Mouse (Mus musculus): ENCODE measurements around the gene Tmprss6. TPM values are rescaled to one million over a fixed set of nuclear protein-coding genes. Genes with fewer than 3 reads are reported as not detected.

Tmprss6 gene
- polyA plus RNA-seq, 1 experiment from 2014 or later: 0.14 TPM

- H3K36me3 ChIP-seq (ENCODE audit: control insufficient read depth, insufficient read depth, low read length): no peaks in the 10 kb centered on the region
- no peak overlapping the region for H3K27ac ChIP-seq (ENCODE audit: low read length)
- WGBS: 37% methylated on average over 7 of the region's 7 CpGs
- no peak overlapping the region for H3K4me2 ChIP-seq (ENCODE audit: low read depth, low read length)
- no peak for ATAC-seq (ENCODE audit: low read depth)
- H3K4me1 ChIP-seq (replicated peaks; ENCODE audit: control insufficient read depth, insufficient read depth, low read length): no peaks in the 10 kb centered on the region
- no peaks in the 10 kb centered on the region for H3K9me3 ChIP-seq (ENCODE audit: control insufficient read depth, low read length)
- H3K9ac ChIP-seq (ENCODE audit: low read length): no peak overlapping the region
- H3K4me3 ChIP-seq (ENCODE audit: low read length): no peak overlapping the region
- H3K27me3 ChIP-seq (ENCODE audit: control insufficient read depth, insufficient read depth, low read depth, low read length): no peaks in the 10 kb centered on the region
These were observed 12.4 kb downstream of the Tmprss6 start for GRCm38 (mm10) chr15:78456051-78456450.

GRCm38 (mm10) chr15:78455168-78455567 is 13.3 kb downstream of the Tmprss6 start:
- H3K27ac ChIP-seq (ENCODE audit: low read length): no peak overlapping the region
- WGBS: 43% methylated on average over 4 of the region's 4 CpGs
- H3K9me3 ChIP-seq (ENCODE audit: control insufficient read depth, low read length): no peaks in the 10 kb centered on the region
- no peaks in the 10 kb centered on the region for H3K36me3 ChIP-seq (ENCODE audit: control insufficient read depth, insufficient read depth, low read length)
- H3K4me2 ChIP-seq (ENCODE audit: low read depth, low read length): no peak overlapping the region
- H3K9ac ChIP-seq (ENCODE audit: low read length): no peak overlapping the region
- H3K4me1 ChIP-seq (replicated peaks; ENCODE audit: control insufficient read depth, insufficient read depth, low read length): no peaks in the 10 kb centered on the region
- H3K27me3 ChIP-seq (ENCODE audit: control insufficient read depth, insufficient read depth, low read depth, low read length): no peaks in the 10 kb centered on the region
- no peak for ATAC-seq (ENCODE audit: low read depth)
- no peak overlapping the region for H3K4me3 ChIP-seq (ENCODE audit: low read length)

- 62% methylated on average over 3 of the region's 3 CpGs for WGBS
- no peak overlapping the region for H3K27ac ChIP-seq (ENCODE audit: low read length)
- no peak overlapping the region for H3K4me3 ChIP-seq (ENCODE audit: low read length)
- no peaks in the 10 kb centered on the region for H3K36me3 ChIP-seq (ENCODE audit: control insufficient read depth, insufficient read depth, low read length)
- no peak overlapping the region for H3K4me2 ChIP-seq (ENCODE audit: low read depth, low read length)
- no peak overlapping the region for H3K9ac ChIP-seq (ENCODE audit: low read length)
- peaks cover 2% of the 10 kb centered on the region; the same call in 1 of the 2 replicates for H3K4me1 ChIP-seq (replicated peaks; ENCODE audit: control insufficient read depth, insufficient read depth, low read length)
- H3K27me3 ChIP-seq (ENCODE audit: control insufficient read depth, insufficient read depth, low read depth, low read length): no peaks in the 10 kb centered on the region
- H3K9me3 ChIP-seq (ENCODE audit: control insufficient read depth, low read length): no peaks in the 10 kb centered on the region
- no peak for ATAC-seq (ENCODE audit: low read depth)
These were observed 15.5 kb downstream of the Tmprss6 start for GRCm38 (mm10) chr15:78452929-78453328.

GRCm38 (mm10) chr15:78451201-78451600 is 17.2 kb downstream of the Tmprss6 start:
- Histone ChIP-seq H3K9me3 (ENCODE audit: control insufficient read depth, low read length) (no peaks in the 10 kb centered on the region), H3K4me3 (ENCODE audit: low read length) (no peak overlapping the region), H3K4me2 (ENCODE audit: low read depth, low read length) (no peak overlapping the region), H3K36me3 (ENCODE audit: control insufficient read depth, insufficient read depth, low read length) (no peaks in the 10 kb centered on the region), H3K4me1 (replicated peaks; ENCODE audit: control insufficient read depth, insufficient read depth, low read length) (peaks cover 4% of the 10 kb centered on the region; the same call in 1 of the 2 replicates), H3K9ac (ENCODE audit: low read length) (no peak overlapping the region), H3K27me3 (ENCODE audit: control insufficient read depth, insufficient read depth, low read depth, low read length) (no peaks in the 10 kb centered on the region), H3K27ac (ENCODE audit: low read length) (no peak overlapping the region)
- ATAC-seq (ENCODE audit: low read depth): no peak
- WGBS: 61% methylated on average over 2 of the region's 2 CpGs

- ATAC-seq (ENCODE audit: low read depth): no peak
- WGBS: 82% methylated on average over 6 of the region's 6 CpGs
- Histone ChIP-seq H3K9me3 (ENCODE audit: control insufficient read depth, low read length) (no peaks in the 10 kb centered on the region), H3K36me3 (ENCODE audit: control insufficient read depth, insufficient read depth, low read length) (no peaks in the 10 kb centered on the region), H3K27me3 (ENCODE audit: control insufficient read depth, insufficient read depth, low read depth, low read length) (no peaks in the 10 kb centered on the region), H3K4me3 (ENCODE audit: low read length) (no peak overlapping the region), H3K9ac (ENCODE audit: low read length) (no peak overlapping the region), H3K27ac (ENCODE audit: low read length) (no peak overlapping the region), H3K4me2 (ENCODE audit: low read depth, low read length) (no peak overlapping the region), H3K4me1 (replicated peaks; ENCODE audit: control insufficient read depth, insufficient read depth, low read length) (peaks cover 4% of the 10 kb centered on the region; the same call in 1 of the 2 replicates)
These were observed 18.0 kb downstream of the Tmprss6 start for GRCm38 (mm10) chr15:78450419-78450768.

GRCm38 (mm10) chr15:78449694-78450418 is 18.6 kb downstream of the Tmprss6 start:
- H3K36me3 ChIP-seq (ENCODE audit: control insufficient read depth, insufficient read depth, low read length): no peaks in the 10 kb centered on the region
- H3K27ac ChIP-seq (ENCODE audit: low read length): no peak overlapping the region
- H3K4me3 ChIP-seq (ENCODE audit: low read length): no peak overlapping the region
- H3K4me1 ChIP-seq (replicated peaks; ENCODE audit: control insufficient read depth, insufficient read depth, low read length): peaks cover 4% of the 10 kb centered on the region; the same call in 1 of the 2 replicates
- H3K4me2 ChIP-seq (ENCODE audit: low read depth, low read length): no peak overlapping the region
- no peaks in the 10 kb centered on the region for H3K27me3 ChIP-seq (ENCODE audit: control insufficient read depth, insufficient read depth, low read depth, low read length)
- WGBS: 27% methylated on average over 7 of the region's 7 CpGs
- no peaks in the 10 kb centered on the region for H3K9me3 ChIP-seq (ENCODE audit: control insufficient read depth, low read length)
- no peak for ATAC-seq (ENCODE audit: low read depth)
- no peak overlapping the region for H3K9ac ChIP-seq (ENCODE audit: low read length)

- WGBS: 63% methylated on average over 6 of the region's 6 CpGs
- H3K4me1 ChIP-seq (replicated peaks; ENCODE audit: control insufficient read depth, insufficient read depth, low read length): peaks cover 4% of the 10 kb centered on the region; the same call in 1 of the 2 replicates
- no peak overlapping the region for H3K4me2 ChIP-seq (ENCODE audit: low read depth, low read length)
- no peak overlapping the region for H3K9ac ChIP-seq (ENCODE audit: low read length)
- no peak overlapping the region for H3K4me3 ChIP-seq (ENCODE audit: low read length)
- H3K27me3 ChIP-seq (ENCODE audit: control insufficient read depth, insufficient read depth, low read depth, low read length): no peaks in the 10 kb centered on the region
- H3K9me3 ChIP-seq (ENCODE audit: control insufficient read depth, low read length): no peaks in the 10 kb centered on the region
- ATAC-seq (ENCODE audit: low read depth): no peak
- peak overlapping the region; percentile 6; the same call in 1 of the 2 replicates for H3K27ac ChIP-seq (ENCODE audit: low read length)
- no peaks in the 10 kb centered on the region for H3K36me3 ChIP-seq (ENCODE audit: control insufficient read depth, insufficient read depth, low read length)
These were observed 19.3 kb downstream of the Tmprss6 start for GRCm38 (mm10) chr15:78449131-78449530.

GRCm38 (mm10) chr15:78447746-78448535 is 20.5 kb downstream of the Tmprss6 start:
- H3K4me2 ChIP-seq (ENCODE audit: low read depth, low read length): peak overlapping the region; percentile 86
- H3K36me3 ChIP-seq (ENCODE audit: control insufficient read depth, insufficient read depth, low read length): no peaks in the 10 kb centered on the region
- WGBS: 1% methylated on average over 22 of the region's 22 CpGs
- H3K9ac ChIP-seq (ENCODE audit: low read length): peak overlapping the region; percentile 71
- peak; percentile 79 for ATAC-seq (ENCODE audit: low read depth)
- H3K4me3 ChIP-seq (ENCODE audit: low read length): peak overlapping the region; percentile 50
- no peaks in the 10 kb centered on the region for H3K9me3 ChIP-seq (ENCODE audit: control insufficient read depth, low read length)
- peaks cover 4% of the 10 kb centered on the region; the same call in 1 of the 2 replicates for H3K4me1 ChIP-seq (replicated peaks; ENCODE audit: control insufficient read depth, insufficient read depth, low read length)
- no peaks in the 10 kb centered on the region for H3K27me3 ChIP-seq (ENCODE audit: control insufficient read depth, insufficient read depth, low read depth, low read length)
- peak overlapping the region; percentile 94 for H3K27ac ChIP-seq (ENCODE audit: low read length)

GRCm38 (mm10) chr15:78447121-78447520 is 21.3 kb downstream of the Tmprss6 start:
- Histone ChIP-seq H3K4me1 (replicated peaks; ENCODE audit: control insufficient read depth, insufficient read depth, low read length) (peaks cover 4% of the 10 kb centered on the region; the same call in 1 of the 2 replicates), H3K27ac (ENCODE audit: low read length) (peak overlapping the region; percentile 1; the same call in 1 of the 2 replicates), H3K4me2 (ENCODE audit: low read depth, low read length) (no peak overlapping the region), H3K4me3 (ENCODE audit: low read length) (no peak overlapping the region), H3K9me3 (ENCODE audit: control insufficient read depth, low read length) (no peaks in the 10 kb centered on the region), H3K9ac (ENCODE audit: low read length) (peak overlapping the region; percentile 50), H3K27me3 (ENCODE audit: control insufficient read depth, insufficient read depth, low read depth, low read length) (no peaks in the 10 kb centered on the region), H3K36me3 (ENCODE audit: control insufficient read depth, insufficient read depth, low read length) (no peaks in the 10 kb centered on the region)
- WGBS: 32% methylated on average over 7 of the region's 7 CpGs
- ATAC-seq (ENCODE audit: low read depth): no peak

Measured in lung, embryonic 16.5 days (tissue).